Mouse (Mus musculus) limb, embryonic 13.5 days (tissue): ENCODE results near the gene Stub1. TPM values are rescaled to one million over a fixed set of nuclear protein-coding genes. Genes with fewer than 3 reads are reported as not detected.

ENCODE experiments used
- ATAC-seq: fragments of 200-750 bp; cut with Nextera tagmentation; 2 replicates; pipeline ENCODE4 v1.8.0; 2017; ENCODE audit warnings: low read depth, moderate number of reproducible peaks, moderate TSS enrichment; ENCODE audit not compliant: low FRiP score
- H3K27ac ChIP-seq: fragments of 300-500 bp; sonication (generic); 2 replicates; pipeline ENCODE4 v1.5.1; 2015; ENCODE audit warnings: inconsistent platforms, mild to moderate bottlenecking, moderate library complexity
- H3K27me3 ChIP-seq: fragments of 300-500 bp; sonication (generic); 2 replicates; pipeline ENCODE4 v1.6.1; 2015; ENCODE audit warnings: mild to moderate bottlenecking, inconsistent platforms
- H3K36me3 ChIP-seq: fragments of 300-500 bp; sonication (generic); 2 replicates; pipeline ENCODE4 v1.6.1; 2015; ENCODE audit warnings: inconsistent platforms, mild to moderate bottlenecking, moderate library complexity
- H3K4me1 ChIP-seq: fragments of 300-500 bp; sonication (generic); 2 replicates; pipeline ENCODE4 v1.6.1; 2015; ENCODE audit warnings: inconsistent platforms
- H3K4me2 ChIP-seq: fragments of 300-500 bp; sonication (generic); replicated peaks from 2 replicates; pipeline ENCODE4 v1.6.1; 2015; ENCODE audit warnings: inconsistent platforms, mild to moderate bottlenecking, moderate library complexity
- H3K4me3 ChIP-seq: fragments of 300-500 bp; sonication (generic); 2 replicates; pipeline ENCODE4 v1.5.1; 2015; ENCODE audit warnings: moderate library complexity, mild to moderate bottlenecking, inconsistent platforms
- H3K9ac ChIP-seq: fragments of 300-500 bp; sonication (generic); 2 replicates; pipeline ENCODE4 v1.6.1; 2015; ENCODE audit warnings: mild to moderate bottlenecking, inconsistent platforms
- H3K9me3 ChIP-seq: fragments of 300-500 bp; sonication (generic); 2 replicates; pipeline ENCODE4 v1.6.1; 2016; ENCODE audit warnings: inconsistent platforms
- WGBS: fragments of 180-500 bp; shearing (Covaris S2); methylation state at CpG from one replicate; pipeline ENCODE4 v1.1.7; 2015; 5-methylcytosine and 5-hydroxymethylcytosine counted together
- polyA plus RNA-seq: library from polyadenylated mRNA; unstranded; fragments of >200 nt; fragmentation: Nextera tagmentation; extraction: Ambion mirVana; gene quantifications from 2 replicates; pipeline ENCODE4 v1.2.1, GENCODE M21; 2015

Stub1 gene
- polyA plus RNA-seq, 1 experiment from 2014 or later: 366 TPM

GRCm38 (mm10) chr17:25841117-25841880, 8.1 kb upstream of the Stub1 start, which contains the start of gene Gm20683:
TSS of gene Gm20683 (minus strand) at chr17:25841763.
- Histone ChIP-seq H3K4me2 (no peak within 1 kb of the TSS), H3K27ac (no peak within 1 kb of the TSS), H3K4me1 (peaks cover 34% of the 10 kb centered on the region), H3K9me3 (no peaks in the 10 kb centered on the region), H3K36me3 (peaks cover 68% of the 10 kb centered on the region), H3K27me3 (no peaks in the 10 kb centered on the region), H3K4me3 (no peak within 1 kb of the TSS), H3K9ac (no peak within 1 kb of the TSS)
- 92% methylated on average over 22 of the region's 22 CpGs for WGBS
- ATAC-seq: no peak

- no peak for ATAC-seq
Measured at GRCm38 (mm10) chr17:25840519-25840918, 7.3 kb upstream of the Stub1 start.

GRCm38 (mm10) chr17:25839455-25840235, 6.4 kb upstream of the Stub1 start:
- WGBS: 85% methylated on average over 14 of the region's 14 CpGs
- H3K9me3 ChIP-seq: no peaks in the 10 kb centered on the region
- peaks cover 44% of the 10 kb centered on the region for H3K4me1 ChIP-seq
- no peak for ATAC-seq
- no peak overlapping the region for H3K4me3 ChIP-seq
- H3K27me3 ChIP-seq: no peaks in the 10 kb centered on the region
- no peak overlapping the region; the same call in 1 of the 2 replicates for H3K9ac ChIP-seq
- H3K36me3 ChIP-seq: peaks cover 64% of the 10 kb centered on the region
- H3K27ac ChIP-seq: no peak overlapping the region
- H3K4me2 ChIP-seq: no peak overlapping the region

More at GRCm38 (mm10) chr17:25840519-25840918, 7.3 kb upstream of the Stub1 start:
- WGBS: 96% methylated on average over 6 of the region's 6 CpGs
- peaks cover 61% of the 10 kb centered on the region for H3K36me3 ChIP-seq
- no peak overlapping the region for H3K9ac ChIP-seq
- no peak overlapping the region for H3K27ac ChIP-seq
- no peaks in the 10 kb centered on the region for H3K27me3 ChIP-seq
- H3K4me2 ChIP-seq: no peak overlapping the region
- no peaks in the 10 kb centered on the region for H3K9me3 ChIP-seq
- no peak overlapping the region for H3K4me3 ChIP-seq
- peaks cover 42% of the 10 kb centered on the region for H3K4me1 ChIP-seq

GRCm38 (mm10) chr17:25838904-25839303, 5.7 kb upstream of the Stub1 start:
- H3K9ac ChIP-seq: no peak overlapping the region
- WGBS: 88% methylated on average over 4 of the region's 4 CpGs

GRCm38 (mm10) chr17:25837533-25837932, 4.3 kb upstream of the Stub1 start:
- H3K27me3 ChIP-seq: no peaks in the 10 kb centered on the region
- H3K36me3 ChIP-seq: peaks cover 61% of the 10 kb centered on the region
- H3K27ac ChIP-seq: no peak overlapping the region
- peaks cover 44% of the 10 kb centered on the region for H3K4me1 ChIP-seq
- H3K4me3 ChIP-seq: peak overlapping the region; percentile 42; the same call in 1 of the 2 replicates
- ATAC-seq: no peak
- peak overlapping the region; percentile 68 for H3K9ac ChIP-seq
- 68% methylated on average over 3 of the region's 3 CpGs for WGBS
- H3K4me2 ChIP-seq: peak overlapping the region; percentile 98
- no peaks in the 10 kb centered on the region for H3K9me3 ChIP-seq

More at GRCm38 (mm10) chr17:25838904-25839303, 5.7 kb upstream of the Stub1 start:
- peaks cover 66% of the 10 kb centered on the region for H3K36me3 ChIP-seq
- H3K4me3 ChIP-seq: no peak overlapping the region
- H3K9me3 ChIP-seq: no peaks in the 10 kb centered on the region
- peaks cover 49% of the 10 kb centered on the region for H3K4me1 ChIP-seq
- ATAC-seq: no peak
- no peaks in the 10 kb centered on the region for H3K27me3 ChIP-seq
- H3K4me2 ChIP-seq: no peak overlapping the region
- no peak overlapping the region for H3K27ac ChIP-seq

GRCm38 (mm10) chr17:25837076-25837410, 3.8 kb upstream of the Stub1 start, which contains the start of gene Rhbdl1:
TSS of gene Rhbdl1 (minus strand) at chr17:25837295.
- peak within 1 kb of the TSS; percentile 42 for H3K4me3 ChIP-seq
- 3% methylated on average over 24 of the region's 29 CpGs for WGBS
- no peaks in the 10 kb centered on the region for H3K27me3 ChIP-seq
- ATAC-seq: no peak
- peak within 1 kb of the TSS; percentile 33; the same call in 1 of the 2 replicates for H3K27ac ChIP-seq
- peaks cover 45% of the 10 kb centered on the region for H3K4me1 ChIP-seq
- peak within 1 kb of the TSS; percentile 98 for H3K4me2 ChIP-seq
- H3K36me3 ChIP-seq: peaks cover 56% of the 10 kb centered on the region
- H3K9ac ChIP-seq: peak within 1 kb of the TSS; percentile 68
- no peaks in the 10 kb centered on the region for H3K9me3 ChIP-seq

- Histone ChIP-seq H3K9me3 (no peaks in the 10 kb centered on the region), H3K9ac (peak overlapping the region; percentile 68), H3K27ac (peak overlapping the region; percentile 33; the same call in 1 of the 2 replicates), H3K36me3 (peaks cover 55% of the 10 kb centered on the region), H3K4me3 (peak overlapping the region; percentile 42), H3K4me1 (peaks cover 50% of the 10 kb centered on the region), H3K4me2 (peak overlapping the region; percentile 98), H3K27me3 (no peaks in the 10 kb centered on the region)
- 24% methylated on average over 22 of the region's 23 CpGs for WGBS
- ATAC-seq: no peak
Measured at GRCm38 (mm10) chr17:25836397-25837075, 3.3 kb upstream of the Stub1 start.

GRCm38 (mm10) chr17:25835816-25836215, 2.6 kb upstream of the Stub1 start:
- ATAC-seq: no peak
- H3K27me3 ChIP-seq: no peaks in the 10 kb centered on the region
- no peak overlapping the region for H3K27ac ChIP-seq
- H3K9ac ChIP-seq: 0 out of 2 replicates have a peak overlapping the region, but pooled peaks have one; percentile 68
- peak overlapping the region; percentile 3; the same call in 1 of the 2 replicates for H3K4me3 ChIP-seq
- 93% methylated on average over 16 of the region's 16 CpGs for WGBS
- H3K4me1 ChIP-seq: peaks cover 57% of the 10 kb centered on the region
- no peaks in the 10 kb centered on the region for H3K9me3 ChIP-seq
- peak overlapping the region; percentile 98; the same call in 1 of the 2 replicates for H3K4me2 ChIP-seq
- H3K36me3 ChIP-seq: peaks cover 55% of the 10 kb centered on the region

- Histone ChIP-seq H3K4me1 (peaks cover 62% of the 10 kb centered on the region), H3K27me3 (no peaks in the 10 kb centered on the region), H3K9me3 (no peaks in the 10 kb centered on the region), H3K4me3 (0 out of 2 replicates have a peak overlapping the region, but pooled peaks have one; percentile 88), H3K27ac (no peak overlapping the region), H3K4me2 (peak overlapping the region; percentile 98), H3K9ac (peak overlapping the region; percentile 75; the same call in 1 of the 2 replicates), H3K36me3 (peaks cover 55% of the 10 kb centered on the region)
- WGBS: 93% methylated on average over 7 of the region's 7 CpGs
- no peak for ATAC-seq
Measured at GRCm38 (mm10) chr17:25835301-25835700, 2.1 kb upstream of the Stub1 start.

- ATAC-seq: no peak
- H3K4me1 ChIP-seq: peaks cover 68% of the 10 kb centered on the region
- H3K27me3 ChIP-seq: no peaks in the 10 kb centered on the region
- H3K27ac ChIP-seq: no peak overlapping the region
- H3K4me3 ChIP-seq: peak overlapping the region; percentile 88
- H3K4me2 ChIP-seq: peak overlapping the region; percentile 98
- H3K36me3 ChIP-seq: peaks cover 54% of the 10 kb centered on the region
- peak overlapping the region; percentile 75 for H3K9ac ChIP-seq
- WGBS: 87% methylated on average over 12 of the region's 12 CpGs
- H3K9me3 ChIP-seq: no peaks in the 10 kb centered on the region
Measured at GRCm38 (mm10) chr17:25834595-25835222, 1.5 kb upstream of the Stub1 start.

- H3K4me1 ChIP-seq: peaks cover 74% of the 10 kb centered on the region
- H3K36me3 ChIP-seq: peaks cover 47% of the 10 kb centered on the region
- ATAC-seq: no peak
Measured at GRCm38 (mm10) chr17:25833961-25834594, 874 bp upstream of the Stub1 start.

More at GRCm38 (mm10) chr17:25833961-25834594, 874 bp upstream of the Stub1 start:
- Histone ChIP-seq H3K4me2 (peak overlapping the region; percentile 98), H3K4me3 (peak overlapping the region; percentile 88), H3K9me3 (no peaks in the 10 kb centered on the region), H3K27ac (peak overlapping the region; percentile 92), H3K9ac (peak overlapping the region; percentile 75), H3K27me3 (no peaks in the 10 kb centered on the region)
- WGBS: 41% methylated on average over 6 of the region's 6 CpGs
